Mouse (Mus musculus) limb, embryonic 12.5 days (tissue): ENCODE results near the gene Hacd2. TPM values are rescaled to one million over a fixed set of nuclear protein-coding genes. Genes with fewer than 3 reads are reported as not detected.

Experiments
- ATAC-seq: fragments of 200-750 bp; cut with Nextera tagmentation; 2 replicates; pipeline ENCODE4 v1.8.0; 2017; ENCODE audit warnings: low read depth, moderate TSS enrichment; ENCODE audit not compliant: insufficient number of reproducible peaks, insufficient read depth, low FRiP score, low TSS enrichment
- H3K27ac ChIP-seq: fragments of 300-500 bp; sonication (generic); 2 replicates; pipeline ENCODE4 v1.5.1; 2016; ENCODE audit warnings: mild to moderate bottlenecking, moderate library complexity
- H3K27me3 ChIP-seq: fragments of 300-500 bp; sonication (generic); 2 replicates; pipeline ENCODE4 v1.6.1; 2016; ENCODE audit warnings: mild to moderate bottlenecking, moderate library complexity
- H3K36me3 ChIP-seq: fragments of 300-500 bp; sonication (generic); 2 replicates; pipeline ENCODE4 v1.6.1; 2016; ENCODE audit warnings: mild to moderate bottlenecking, moderate library complexity
- H3K4me1 ChIP-seq: fragments of 300-500 bp; sonication (generic); replicated peaks from 2 replicates; pipeline ENCODE4 v1.6.1; 2016
- H3K4me2 ChIP-seq: fragments of 300-500 bp; sonication (generic); 2 replicates; pipeline ENCODE4 v1.6.1; 2016; ENCODE audit warnings: mild to moderate bottlenecking, moderate library complexity
- H3K4me3 ChIP-seq: fragments of 300-500 bp; sonication (generic); replicated peaks from 2 replicates; pipeline ENCODE4 v1.5.1; 2016; ENCODE audit warnings: mild to moderate bottlenecking
- H3K9ac ChIP-seq: fragments of 300-500 bp; sonication (generic); replicated peaks from 2 replicates; pipeline ENCODE4 v1.6.1; 2016; ENCODE audit warnings: mild to moderate bottlenecking, moderate library complexity
- H3K9me3 ChIP-seq: fragments of 300-500 bp; sonication (generic); 2 replicates; pipeline ENCODE4 v1.6.1; 2016; ENCODE audit warnings: mild to moderate bottlenecking, moderate library complexity
- WGBS: fragments of 180-500 bp; shearing (Covaris S2); methylation state at CpG from one replicate; pipeline ENCODE4 v1.1.7; 2016; 5-methylcytosine and 5-hydroxymethylcytosine counted together
- polyA plus RNA-seq: library from polyadenylated mRNA; unstranded; fragments of >200 nt; fragmentation: Nextera tagmentation; extraction: Ambion mirVana; gene quantifications from 2 replicates; pipeline ENCODE4 v1.2.1, GENCODE M21; 2016

The Hacd2 gene
- polyA plus RNA-seq, 1 experiment from 2014 or later: 57.9 TPM

GRCm38 (mm10) chr16:35117436-35117835, 95.2 kb downstream of the Hacd2 start:
- H3K4me1 ChIP-seq: no peaks in the 10 kb centered on the region; the same call in 1 of the 2 replicates
- no peak for ATAC-seq
- H3K4me3 ChIP-seq: no peak overlapping the region
- H3K27ac ChIP-seq: no peak overlapping the region
- H3K27me3 ChIP-seq: peaks cover 3% of the 10 kb centered on the region; the same call in 1 of the 2 replicates
- peaks cover 8% of the 10 kb centered on the region; the same call in 1 of the 2 replicates for H3K9me3 ChIP-seq
- H3K4me2 ChIP-seq: no peak overlapping the region
- 55% methylated on average over 7 of the region's 7 CpGs for WGBS
- H3K9ac ChIP-seq: no peak overlapping the region
- no peaks in the 10 kb centered on the region for H3K36me3 ChIP-seq

- no peak overlapping the region for H3K27ac ChIP-seq
- H3K4me3 ChIP-seq: no peak overlapping the region
- H3K36me3 ChIP-seq: no peaks in the 10 kb centered on the region
- peaks cover 8% of the 10 kb centered on the region; the same call in 1 of the 2 replicates for H3K9me3 ChIP-seq
- WGBS: 79% methylated on average over 4 of the region's 4 CpGs
- H3K27me3 ChIP-seq: peaks cover 3% of the 10 kb centered on the region; the same call in 1 of the 2 replicates
- H3K4me1 ChIP-seq: peaks cover 7% of the 10 kb centered on the region
- H3K4me2 ChIP-seq: no peak overlapping the region
- ATAC-seq: no peak
- H3K9ac ChIP-seq: no peak overlapping the region
These were observed 98.4 kb downstream of the Hacd2 start for GRCm38 (mm10) chr16:35120603-35121002.

GRCm38 (mm10) chr16:35127270-35127669, 105.0 kb downstream of the Hacd2 start:
- ATAC-seq: no peak
- Histone ChIP-seq H3K4me3 (no peak overlapping the region), H3K9me3 (no peaks in the 10 kb centered on the region), H3K27me3 (no peaks in the 10 kb centered on the region), H3K27ac (0 out of 2 replicates have a peak overlapping the region, but pooled peaks have one; percentile 5), H3K4me1 (peaks cover 7% of the 10 kb centered on the region), H3K9ac (no peak overlapping the region), H3K4me2 (no peak overlapping the region), H3K36me3 (no peaks in the 10 kb centered on the region)
- WGBS: 71% methylated on average over 5 of the region's 5 CpGs

GRCm38 (mm10) chr16:35130172-35130571, 107.9 kb downstream of the Hacd2 start:
- no peaks in the 10 kb centered on the region for H3K27me3 ChIP-seq
- H3K27ac ChIP-seq: no peak overlapping the region
- WGBS: 71% methylated on average over 3 of the region's 3 CpGs
- H3K9me3 ChIP-seq: no peaks in the 10 kb centered on the region
- H3K4me1 ChIP-seq: no peaks in the 10 kb centered on the region
- no peak for ATAC-seq
- no peak overlapping the region for H3K9ac ChIP-seq
- H3K36me3 ChIP-seq: no peaks in the 10 kb centered on the region
- H3K4me2 ChIP-seq: no peak overlapping the region
- H3K4me3 ChIP-seq: no peak overlapping the region

GRCm38 (mm10) chr16:35139416-35139815, 117.2 kb downstream of the Hacd2 start:
- H3K36me3 ChIP-seq: no peaks in the 10 kb centered on the region
- 66% methylated on average over 6 of the region's 6 CpGs for WGBS
- H3K9ac ChIP-seq: no peak overlapping the region
- no peaks in the 10 kb centered on the region for H3K27me3 ChIP-seq
- H3K27ac ChIP-seq: no peak overlapping the region
- H3K4me3 ChIP-seq: no peak overlapping the region
- no peak for ATAC-seq
- peaks cover 17% of the 10 kb centered on the region for H3K4me1 ChIP-seq
- no peaks in the 10 kb centered on the region for H3K9me3 ChIP-seq
- no peak overlapping the region for H3K4me2 ChIP-seq

- H3K4me2 ChIP-seq: peak overlapping the region; percentile 30
- 20% methylated on average over 11 of the region's 11 CpGs for WGBS
- H3K4me3 ChIP-seq: no peak overlapping the region
- H3K27ac ChIP-seq: peak overlapping the region; percentile 68
- H3K36me3 ChIP-seq: no peaks in the 10 kb centered on the region
- peaks cover under 1% of the 10 kb centered on the region; the same call in 1 of the 2 replicates for H3K9me3 ChIP-seq
- H3K9ac ChIP-seq: no peak overlapping the region
- H3K4me1 ChIP-seq: peaks cover 17% of the 10 kb centered on the region
- no peaks in the 10 kb centered on the region for H3K27me3 ChIP-seq
- ATAC-seq: peak; percentile 38
These were observed 117.8 kb downstream of the Hacd2 start for GRCm38 (mm10) chr16:35139873-35140619.

- Histone ChIP-seq H3K4me3 (no peak overlapping the region), H3K9me3 (peaks cover 3% of the 10 kb centered on the region; the same call in 1 of the 2 replicates), H3K27me3 (no peaks in the 10 kb centered on the region), H3K36me3 (no peaks in the 10 kb centered on the region), H3K4me1 (peaks cover 17% of the 10 kb centered on the region), H3K4me2 (no peak overlapping the region), H3K9ac (no peak overlapping the region), H3K27ac (no peak overlapping the region)
- no peak for ATAC-seq
- 36% methylated on average over 9 of the region's 9 CpGs for WGBS
These were observed 118.4 kb downstream of the Hacd2 start for GRCm38 (mm10) chr16:35140620-35140975.

- WGBS: 60% methylated on average over 8 of the region's 8 CpGs
- H3K4me2 ChIP-seq: no peak overlapping the region
- no peak overlapping the region for H3K27ac ChIP-seq
- no peaks in the 10 kb centered on the region for H3K27me3 ChIP-seq
- H3K9ac ChIP-seq: no peak overlapping the region
- H3K36me3 ChIP-seq: no peaks in the 10 kb centered on the region
- peaks cover 3% of the 10 kb centered on the region; the same call in 1 of the 2 replicates for H3K9me3 ChIP-seq
- H3K4me3 ChIP-seq: no peak overlapping the region
- no peak for ATAC-seq
- H3K4me1 ChIP-seq: peaks cover 17% of the 10 kb centered on the region
These were observed 119.6 kb downstream of the Hacd2 start for GRCm38 (mm10) chr16:35141839-35142238.

- H3K4me1 ChIP-seq: no peaks in the 10 kb centered on the region; the same call in 1 of the 2 replicates
- no peak overlapping the region for H3K9ac ChIP-seq
- H3K27ac ChIP-seq: no peak overlapping the region
- ATAC-seq: no peak
- no peak overlapping the region for H3K4me2 ChIP-seq
- no peak overlapping the region for H3K4me3 ChIP-seq
- WGBS: 9% methylated on average over 4 of the region's 4 CpGs
- H3K9me3 ChIP-seq: peaks cover 3% of the 10 kb centered on the region; the same call in 1 of the 2 replicates
- H3K36me3 ChIP-seq: no peaks in the 10 kb centered on the region
- H3K27me3 ChIP-seq: peaks cover 9% of the 10 kb centered on the region
These were observed 123.9 kb downstream of the Hacd2 start for GRCm38 (mm10) chr16:35146153-35146552.

- Histone ChIP-seq H3K9ac (no peak overlapping the region), H3K9me3 (no peaks in the 10 kb centered on the region), H3K27me3 (peaks cover 66% of the 10 kb centered on the region), H3K4me2 (peak overlapping the region; percentile 97; the same call in 1 of the 2 replicates), H3K27ac (no peak overlapping the region), H3K4me1 (peaks cover 44% of the 10 kb centered on the region), H3K36me3 (no peaks in the 10 kb centered on the region), H3K4me3 (no peak overlapping the region; the same call in 1 of the 2 replicates)
- no peak for ATAC-seq
- WGBS: 8% methylated on average over 12 of the region's 12 CpGs
These were observed 131.0 kb downstream of the Hacd2 start for GRCm38 (mm10) chr16:35153146-35153755.

GRCm38 (mm10) chr16:35154245-35154640, 132.0 kb downstream of the Hacd2 start:
- H3K9ac ChIP-seq: peak overlapping the region; percentile 81
- H3K27ac ChIP-seq: 0 out of 2 replicates have a peak overlapping the region, but pooled peaks have one; percentile 35
- peak; percentile 63 for ATAC-seq
- no peaks in the 10 kb centered on the region for H3K9me3 ChIP-seq
- peak overlapping the region; percentile 72 for H3K4me3 ChIP-seq
- peak overlapping the region; percentile 97 for H3K4me2 ChIP-seq
- H3K27me3 ChIP-seq: peaks cover 70% of the 10 kb centered on the region
- peaks cover 44% of the 10 kb centered on the region for H3K4me1 ChIP-seq
- H3K36me3 ChIP-seq: no peaks in the 10 kb centered on the region
- under 1% methylated on average over 29 of the region's 29 CpGs for WGBS
